Mouse (Mus musculus): ENCODE results near the gene Ezr. TPM values are rescaled to one million over a fixed set of nuclear protein-coding genes. Genes with fewer than 3 reads are reported as not detected.
"Not testable (repeated sequence)": the region's sequence is repeated elsewhere in the genome, so short reads cannot be mapped to it uniquely, and the experiment has no call there.

Gene Ezr
- total and polyA plus RNA-seq, 2 experiments from 2014 or later = 45.4 to 60.2 TPM

DNA sequence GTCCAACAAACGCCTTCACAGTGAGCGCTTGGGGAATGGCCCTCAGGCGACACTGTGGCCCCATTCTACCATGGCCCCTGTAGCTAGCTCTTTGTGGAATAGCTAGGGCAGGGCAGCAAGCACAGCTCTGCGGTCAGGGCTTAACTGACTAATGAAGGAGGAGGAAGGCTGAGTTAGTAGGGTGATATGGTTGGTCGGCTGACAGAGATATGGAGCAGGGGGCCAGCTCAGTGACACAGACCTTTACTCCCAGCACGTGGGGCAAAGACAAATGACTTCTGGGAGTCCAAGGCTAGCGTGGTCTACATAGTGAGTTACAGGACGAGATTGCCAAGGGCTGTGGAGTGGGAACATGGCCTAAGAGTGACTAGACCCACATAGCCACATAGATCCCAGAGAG is 51.5 kb downstream of the Ezr start:
- Histone ChIP-seq H3K36me3 (ENCODE audit: insufficient read depth) (no peaks in the 10 kb centered on the region), H3K9me3 (ENCODE audit: low read length) (no peaks in the 10 kb centered on the region), H3K4me2 (ENCODE audit: low read depth) (no peak overlapping the region), H3K4me3 (ENCODE audit: low read depth, low read length) (no peak overlapping the region), H3K9ac (no peak overlapping the region), H3K27ac (ENCODE audit: low read depth, low read length) (no peak overlapping the region), H3K4me1 (ENCODE audit: insufficient read depth) (no peaks in the 10 kb centered on the region), H3K27me3 (ENCODE audit: insufficient read depth, low read length) (no peaks in the 10 kb centered on the region)
- DNase-seq (no peak), ATAC-seq (no peak)
- TF ChIP-seq CTCF (IDR thresholded peaks at IDR 0.05; ENCODE audit: low read depth) = no peak
- 86% methylated on average over 8 of the region's 8 CpGs for WGBS

DNA sequence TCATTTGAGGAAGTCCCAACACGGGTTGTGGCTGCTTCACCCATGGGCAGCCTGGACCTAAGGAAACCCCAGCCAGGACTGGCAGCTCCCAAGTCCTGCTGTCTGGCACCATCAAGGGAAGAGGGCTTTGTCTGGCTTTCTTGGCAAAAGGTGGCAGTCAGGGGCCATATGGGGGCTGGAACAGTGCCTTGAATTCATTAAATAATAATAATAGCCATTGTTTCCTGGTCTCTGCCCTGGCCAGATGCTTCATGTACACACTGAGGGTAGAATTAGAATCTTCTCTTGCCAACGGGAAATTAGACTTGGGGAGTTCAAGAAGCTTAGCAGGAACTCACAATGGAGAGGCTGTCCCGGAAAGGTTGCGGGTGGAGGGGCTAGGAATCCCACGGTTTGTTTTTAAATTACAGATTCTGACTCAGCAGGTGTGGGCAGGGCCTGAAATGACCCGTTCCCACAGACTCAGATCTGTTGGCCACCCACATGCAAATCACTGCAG is 53.3 kb downstream of the Ezr start:
- TF ChIP-seq CTCF (IDR thresholded peaks at IDR 0.05; ENCODE audit: low read depth) = no peak
- H3K9ac ChIP-seq = no peak overlapping the region
- no peak overlapping the region for H3K4me2 ChIP-seq (ENCODE audit: low read depth)
- ATAC-seq (peak; percentile 66), DNase-seq (peak; percentile 37)
- H3K4me3 ChIP-seq (ENCODE audit: low read depth, low read length) = no peak overlapping the region
- peak overlapping the region; percentile 35; the same call in 1 of the 2 replicates for H3K27ac ChIP-seq (ENCODE audit: low read depth, low read length)
- no peaks in the 10 kb centered on the region for H3K27me3 ChIP-seq (ENCODE audit: insufficient read depth, low read length)
- 4% methylated on average over 6 of the region's 6 CpGs for WGBS
- no peaks in the 10 kb centered on the region for H3K9me3 ChIP-seq (ENCODE audit: low read length)
- no peaks in the 10 kb centered on the region for H3K36me3 ChIP-seq (ENCODE audit: insufficient read depth)
- H3K4me1 ChIP-seq (ENCODE audit: insufficient read depth) = no peaks in the 10 kb centered on the region

DNA sequence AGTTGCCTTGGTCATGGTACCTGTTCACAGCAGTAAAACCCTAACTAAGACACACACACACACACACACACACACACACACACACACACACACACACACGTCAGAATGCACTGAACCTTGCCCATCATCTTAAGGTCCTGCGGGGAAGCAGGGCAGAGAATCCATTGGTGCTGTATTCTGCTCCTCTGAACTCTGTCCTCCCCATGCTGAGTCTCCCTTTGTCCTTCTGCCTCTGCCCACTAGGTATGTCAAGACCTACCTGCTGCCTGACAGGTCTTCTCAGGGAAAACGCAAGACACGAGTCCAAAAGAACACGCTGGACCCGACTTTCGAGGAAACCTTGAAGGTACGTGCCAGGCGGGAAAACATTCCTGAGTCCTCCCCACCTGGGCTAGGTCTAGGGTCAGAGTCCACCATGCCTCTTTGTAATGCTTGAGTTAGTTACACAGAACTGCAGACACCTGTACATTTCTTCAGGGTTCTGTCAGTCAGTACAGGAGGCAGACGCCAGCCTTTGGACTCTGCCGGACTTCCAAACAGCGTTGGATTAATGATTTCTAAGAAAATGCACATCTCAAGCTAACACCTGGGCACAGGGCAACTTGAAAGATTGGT is 54.5 kb downstream of the Ezr start:
- no peaks in the 10 kb centered on the region for H3K4me1 ChIP-seq (ENCODE audit: insufficient read depth)
- no peak for TF ChIP-seq CTCF (IDR thresholded peaks at IDR 0.05; ENCODE audit: low read depth)
- H3K4me3 ChIP-seq (ENCODE audit: low read depth, low read length) = no peak overlapping the region
- WGBS = 96% methylated on average over 12 of the region's 12 CpGs
- no peak for DNase-seq
- H3K9ac ChIP-seq = no peak overlapping the region
- no peak for ATAC-seq
- no peak overlapping the region for H3K27ac ChIP-seq (ENCODE audit: low read depth, low read length)
- no peaks in the 10 kb centered on the region for H3K27me3 ChIP-seq (ENCODE audit: insufficient read depth, low read length)
- H3K36me3 ChIP-seq (ENCODE audit: insufficient read depth) = no peaks in the 10 kb centered on the region
- H3K4me2 ChIP-seq (ENCODE audit: low read depth) = no peak overlapping the region
- H3K9me3 ChIP-seq (ENCODE audit: low read length) = no peaks in the 10 kb centered on the region

DNA sequence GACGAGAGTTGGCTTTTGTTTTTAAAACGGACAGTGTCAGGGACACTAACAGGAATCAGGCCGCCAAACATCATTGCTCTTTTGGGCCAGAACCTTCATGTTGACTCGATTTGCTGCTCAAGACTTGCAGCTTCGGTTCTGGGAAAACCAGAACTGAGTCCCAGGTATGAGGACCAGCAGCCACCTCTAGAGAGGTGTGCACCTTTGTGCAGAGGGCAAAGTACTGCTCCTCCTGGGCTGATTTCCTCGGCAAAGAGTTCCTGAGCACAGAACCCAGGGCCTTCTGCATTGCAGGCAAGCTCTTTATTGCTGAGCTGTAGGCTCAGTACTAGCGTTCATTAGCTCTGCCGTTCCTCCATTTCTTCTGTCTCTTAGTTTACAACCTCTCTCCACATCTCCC is 68.6 kb downstream of the Ezr start:
- DNase-seq; H3K4me2 ChIP-seq (ENCODE audit: low read depth); H3K27ac ChIP-seq (ENCODE audit: low read depth, low read length); H3K36me3 ChIP-seq (ENCODE audit: insufficient read depth); H3K4me1 ChIP-seq (ENCODE audit: insufficient read depth); ATAC-seq; H3K27me3 ChIP-seq (ENCODE audit: insufficient read depth, low read length); H3K4me3 ChIP-seq (ENCODE audit: low read depth, low read length); H3K9ac ChIP-seq; H3K9me3 ChIP-seq (ENCODE audit: low read length): not testable (repeated sequence)
- WGBS = 81% methylated on average over 7 of the region's 8 CpGs

DNA sequence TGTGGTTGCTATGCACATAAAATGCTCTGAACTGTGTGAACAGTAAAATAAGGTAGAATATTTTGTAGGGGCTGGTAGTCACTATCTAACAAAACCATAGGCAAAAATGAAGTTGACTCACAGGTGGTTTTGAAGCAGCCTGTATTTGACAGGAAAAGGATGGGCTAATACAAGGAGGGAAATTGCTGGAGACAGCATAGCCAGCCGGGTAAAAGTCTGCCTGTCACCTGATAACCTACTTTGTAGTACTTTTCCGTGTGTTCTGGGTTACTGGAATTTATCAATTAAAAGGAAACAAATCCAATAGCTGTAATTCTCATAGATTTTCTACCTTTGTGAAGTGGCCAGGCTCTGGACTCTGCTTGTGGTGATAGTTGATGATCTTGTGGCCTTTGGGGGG is 69.1 kb downstream of the Ezr start:
- H3K4me3 ChIP-seq (ENCODE audit: low read depth, low read length); H3K9me3 ChIP-seq (ENCODE audit: low read length); DNase-seq; H3K27ac ChIP-seq (ENCODE audit: low read depth, low read length); H3K36me3 ChIP-seq (ENCODE audit: insufficient read depth); H3K4me2 ChIP-seq (ENCODE audit: low read depth); H3K9ac ChIP-seq; ATAC-seq; H3K27me3 ChIP-seq (ENCODE audit: insufficient read depth, low read length); H3K4me1 ChIP-seq (ENCODE audit: insufficient read depth): not testable (repeated sequence)
- WGBS = 76% methylated on average over 2 of the region's 2 CpGs

DNA sequence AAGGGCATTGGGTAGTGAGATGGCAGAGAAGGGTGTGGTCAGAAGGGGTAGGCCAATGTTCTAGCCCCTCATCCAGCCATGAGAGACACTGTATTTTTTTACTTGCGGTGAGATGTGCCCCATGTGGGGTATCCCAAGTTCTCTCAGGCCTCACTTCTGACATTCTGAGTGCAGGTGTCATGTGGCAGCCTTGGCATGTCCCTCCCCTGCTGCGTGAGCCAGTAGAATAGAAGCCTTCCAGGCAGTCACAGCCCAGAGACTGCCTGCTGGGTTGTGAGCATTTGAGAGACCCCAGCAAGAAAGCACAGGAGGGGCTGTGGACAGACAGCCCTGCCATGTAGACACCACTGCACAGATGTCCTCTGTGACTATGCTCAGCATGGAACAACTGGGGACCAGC is 74.4 kb downstream of the Ezr start:
- H3K36me3 ChIP-seq (ENCODE audit: insufficient read depth); H3K4me2 ChIP-seq (ENCODE audit: low read depth); H3K27ac ChIP-seq (ENCODE audit: low read depth, low read length); H3K9ac ChIP-seq; H3K4me3 ChIP-seq (ENCODE audit: low read depth, low read length); DNase-seq; ATAC-seq; H3K27me3 ChIP-seq (ENCODE audit: insufficient read depth, low read length); H3K4me1 ChIP-seq (ENCODE audit: insufficient read depth); H3K9me3 ChIP-seq (ENCODE audit: low read length): not testable (repeated sequence)
- WGBS = 85% methylated on average over 2 of the region's 2 CpGs

DNA sequence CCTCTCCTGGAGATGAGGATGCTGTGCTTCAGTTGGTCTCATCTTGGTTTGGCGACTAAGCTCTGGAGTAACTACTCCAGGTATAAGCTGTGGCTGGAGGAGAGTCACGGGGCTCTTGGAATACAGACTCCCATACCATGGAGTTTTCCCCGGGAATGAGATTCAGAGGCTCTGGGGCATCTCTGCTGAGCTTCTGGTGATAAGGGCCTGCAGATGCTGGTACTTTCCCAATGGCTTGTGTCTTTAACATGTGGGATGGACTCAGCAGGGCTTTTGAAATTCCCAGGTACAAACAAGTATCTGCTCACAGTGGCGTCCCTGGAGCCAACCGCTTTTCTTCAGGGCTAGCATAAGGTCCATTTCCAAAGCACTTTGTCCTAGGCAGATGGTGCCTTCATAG is 75.2 kb downstream of the Ezr start:
- H3K36me3 ChIP-seq (ENCODE audit: insufficient read depth); H3K27me3 ChIP-seq (ENCODE audit: insufficient read depth, low read length); H3K4me1 ChIP-seq (ENCODE audit: insufficient read depth); ATAC-seq; H3K4me2 ChIP-seq (ENCODE audit: low read depth); H3K4me3 ChIP-seq (ENCODE audit: low read depth, low read length); DNase-seq; H3K9ac ChIP-seq; H3K9me3 ChIP-seq (ENCODE audit: low read length); H3K27ac ChIP-seq (ENCODE audit: low read depth, low read length): not testable (repeated sequence)
- 94% methylated on average over 5 of the region's 5 CpGs for WGBS

DNA sequence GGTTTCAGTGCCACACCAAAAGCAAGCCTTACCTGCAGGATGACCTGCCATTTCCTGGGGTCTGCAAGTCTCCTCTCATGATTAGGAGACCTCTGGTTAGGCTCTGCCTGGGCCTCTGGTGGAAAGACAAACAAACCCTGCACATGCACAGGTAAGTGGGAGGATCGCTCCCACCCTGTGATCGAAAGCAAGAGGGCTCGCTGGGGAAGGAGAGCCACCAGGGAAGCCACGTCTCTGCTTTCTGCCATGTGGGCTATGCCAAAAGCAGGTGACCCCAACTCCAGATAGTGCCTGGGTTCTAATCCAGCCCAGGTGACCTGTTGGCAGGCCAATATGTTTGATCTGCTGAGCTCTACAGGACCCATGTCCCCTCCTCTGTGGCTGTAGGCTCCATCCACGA is 76.1 kb downstream of the Ezr start:
- H3K36me3 ChIP-seq (ENCODE audit: insufficient read depth); H3K9me3 ChIP-seq (ENCODE audit: low read length); H3K4me2 ChIP-seq (ENCODE audit: low read depth); H3K27me3 ChIP-seq (ENCODE audit: insufficient read depth, low read length); H3K27ac ChIP-seq (ENCODE audit: low read depth, low read length); H3K9ac ChIP-seq; ATAC-seq; H3K4me3 ChIP-seq (ENCODE audit: low read depth, low read length); H3K4me1 ChIP-seq (ENCODE audit: insufficient read depth); DNase-seq: not testable (repeated sequence)
- 89% methylated on average over 5 of the region's 5 CpGs for WGBS

DNA sequence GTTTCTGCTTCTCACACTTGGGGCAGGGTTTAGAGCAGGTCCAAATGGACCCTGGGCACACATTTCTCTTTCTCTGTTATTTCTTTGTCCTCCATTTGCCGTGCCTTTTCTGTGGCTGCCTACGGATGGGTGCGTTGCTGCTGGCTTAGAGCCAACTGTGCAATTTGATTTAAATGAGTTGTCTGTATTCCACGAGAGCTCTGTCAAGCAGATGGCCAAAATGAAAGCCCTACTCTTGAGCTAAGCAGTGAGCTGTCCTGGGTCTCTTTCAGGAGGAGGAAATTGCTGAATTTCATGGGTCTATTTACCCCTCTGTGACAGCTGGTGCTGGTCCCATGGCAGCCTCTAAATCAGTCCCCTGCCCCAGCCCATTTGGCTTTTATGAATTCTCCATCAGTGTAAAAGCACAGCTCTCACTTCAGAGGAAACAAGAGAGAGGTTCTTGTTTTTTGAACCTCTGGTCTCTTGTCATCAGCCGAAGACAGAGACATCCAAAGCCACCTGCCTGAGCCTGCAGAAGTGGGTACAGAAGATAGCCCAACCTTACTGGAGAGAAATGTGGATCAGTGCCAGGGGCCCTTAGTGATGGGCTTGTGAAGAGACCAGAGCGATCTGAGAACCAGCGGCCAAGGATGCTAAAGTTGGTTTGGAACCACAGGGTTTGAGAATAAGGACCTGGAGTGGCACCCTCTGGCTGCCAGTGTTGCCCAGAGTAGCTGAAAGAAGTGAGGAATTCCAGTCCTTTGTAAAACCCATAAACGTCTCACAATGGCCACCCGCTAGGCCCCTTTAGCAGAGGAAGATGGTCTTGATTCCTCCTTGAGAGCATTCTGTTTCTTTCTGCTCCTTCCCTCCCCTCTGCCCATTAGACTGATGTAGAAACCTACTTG is 79.0 kb downstream of the Ezr start:
- not testable (repeated sequence) for H3K9me3 ChIP-seq (ENCODE audit: low read length); H3K4me2 ChIP-seq (ENCODE audit: low read depth); H3K9ac ChIP-seq; H3K27ac ChIP-seq (ENCODE audit: low read depth, low read length); H3K4me1 ChIP-seq (ENCODE audit: insufficient read depth); H3K4me3 ChIP-seq (ENCODE audit: low read depth, low read length); H3K36me3 ChIP-seq (ENCODE audit: insufficient read depth); H3K27me3 ChIP-seq (ENCODE audit: insufficient read depth, low read length)
- WGBS = 22% methylated on average over 6 of the region's 9 CpGs
- ATAC-seq (peak; percentile 89), DNase-seq (peak; percentile 57)

DNA sequence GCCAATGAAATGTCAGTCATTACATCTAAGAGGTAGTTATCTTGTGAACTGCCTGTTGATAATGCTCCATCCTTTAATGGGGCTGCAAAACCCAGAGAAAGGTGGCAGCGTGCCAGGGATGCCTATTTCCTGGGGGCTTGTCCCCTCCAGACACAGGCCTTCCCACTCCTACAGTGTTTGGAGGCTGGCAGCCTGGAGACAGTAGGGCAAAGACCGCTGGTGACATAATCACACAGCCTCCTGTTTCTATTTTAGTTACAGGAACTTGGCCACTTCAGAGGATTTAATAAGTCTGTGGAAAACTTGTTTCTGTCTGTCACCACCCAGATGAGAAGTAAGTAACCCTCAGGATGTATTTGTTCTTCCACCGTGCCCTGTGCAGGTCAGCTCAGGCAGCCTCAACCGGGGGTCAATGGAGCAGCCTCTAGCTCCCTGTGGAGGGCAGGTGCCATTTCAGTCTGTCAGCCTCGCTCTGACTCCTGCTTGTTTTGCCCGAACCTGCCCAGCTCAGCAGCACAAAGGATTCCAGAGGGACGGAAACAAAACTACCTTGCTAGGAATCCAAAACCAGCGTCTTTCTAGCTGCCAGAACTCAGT is 79.9 kb downstream of the Ezr start:
- not testable (repeated sequence) for DNase-seq; H3K4me1 ChIP-seq (ENCODE audit: insufficient read depth); H3K9ac ChIP-seq; H3K4me2 ChIP-seq (ENCODE audit: low read depth); H3K27me3 ChIP-seq (ENCODE audit: insufficient read depth, low read length); H3K9me3 ChIP-seq (ENCODE audit: low read length); H3K4me3 ChIP-seq (ENCODE audit: low read depth, low read length); H3K36me3 ChIP-seq (ENCODE audit: insufficient read depth); H3K27ac ChIP-seq (ENCODE audit: low read depth, low read length)
- 34% methylated on average over 2 of the region's 8 CpGs for WGBS
- ATAC-seq = peak; percentile 34
